Mouse (Mus musculus): ENCODE measurements at regions not wholly inside any gene's neighbourhood (a gene's known extent, or its start where the extent isn't known, plus 50 kb on each side); places are given as distances from the start of the nearest gene placed in this dataset.

DNA sequence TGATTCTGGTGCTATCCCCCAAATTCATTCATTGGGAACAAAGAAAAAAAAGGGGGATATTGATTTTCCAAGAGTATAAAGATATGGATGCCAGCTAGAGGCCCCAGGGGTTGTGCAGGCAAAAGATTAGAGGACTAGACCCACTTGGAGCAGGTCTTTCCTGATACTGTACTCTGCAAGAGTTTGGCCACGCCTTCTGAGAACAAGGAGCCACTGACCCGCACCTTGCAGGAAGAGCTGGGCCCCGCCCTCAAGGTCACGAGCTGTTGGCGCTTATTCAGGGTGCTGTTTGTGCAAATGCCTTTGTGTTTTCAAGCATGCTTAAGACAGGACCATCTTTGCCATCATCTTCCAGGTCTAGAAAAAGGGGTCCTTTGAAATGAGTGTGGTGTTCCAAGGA is 54.5 kb upstream of the Slc7a1 start:
- no peak for DNase-seq

DNA sequence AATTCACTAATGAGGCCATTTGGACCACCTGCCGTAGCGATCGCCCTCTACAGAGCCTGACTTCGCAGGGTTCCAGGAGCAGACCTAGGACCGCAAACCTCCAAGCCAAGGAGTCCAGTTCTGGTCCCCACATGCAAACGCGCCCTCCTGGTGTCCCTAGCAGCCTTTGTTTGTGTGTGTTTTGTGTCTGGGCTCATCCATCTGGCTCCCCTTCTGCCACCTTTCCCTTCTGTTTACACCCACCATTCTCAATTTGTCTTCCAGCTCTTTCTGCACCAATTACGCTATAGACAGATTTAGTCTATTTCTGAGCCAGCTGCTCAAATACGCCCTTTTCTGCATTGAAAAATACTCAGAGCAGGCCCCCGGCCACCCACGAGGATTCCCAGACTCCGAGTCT is 54.1 kb upstream of the Slc7a1 start:
- DNase-seq = peak; percentile 49

DNA sequence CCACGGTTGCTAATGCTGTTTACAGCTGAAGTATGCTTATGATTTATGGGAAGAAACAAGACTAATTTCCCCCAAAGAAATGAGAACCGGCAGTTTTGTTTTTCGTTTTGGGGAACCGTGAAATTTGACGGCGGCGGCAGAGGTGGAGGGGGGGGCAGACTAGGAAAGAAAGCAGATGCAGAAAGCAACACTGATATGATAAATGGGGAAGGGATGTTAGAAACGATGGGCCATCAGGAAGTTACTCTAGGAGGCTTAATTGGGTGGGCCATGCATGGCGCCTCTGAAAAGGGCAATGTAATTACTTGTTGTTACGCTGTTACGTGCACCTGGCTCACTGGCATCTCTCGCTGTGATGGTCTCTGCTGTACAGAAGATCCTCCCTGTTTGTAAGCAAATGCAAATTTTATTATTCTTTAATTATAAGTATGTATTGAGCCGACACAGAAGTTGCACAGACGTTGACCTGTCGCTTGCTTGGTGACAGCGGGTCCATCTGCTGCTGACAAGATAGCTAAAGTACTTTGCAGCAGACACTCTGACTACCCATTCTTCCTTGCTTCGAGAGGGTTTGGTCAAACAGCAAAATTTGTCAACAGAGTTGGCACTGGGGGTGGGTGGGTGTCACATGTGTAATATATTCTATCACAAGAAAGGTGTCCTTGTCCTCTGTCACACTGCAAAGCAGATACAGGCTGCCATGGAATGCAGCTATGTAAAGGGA is 53.4 kb upstream of the Slc7a1 start:
- no peak for DNase-seq

DNA sequence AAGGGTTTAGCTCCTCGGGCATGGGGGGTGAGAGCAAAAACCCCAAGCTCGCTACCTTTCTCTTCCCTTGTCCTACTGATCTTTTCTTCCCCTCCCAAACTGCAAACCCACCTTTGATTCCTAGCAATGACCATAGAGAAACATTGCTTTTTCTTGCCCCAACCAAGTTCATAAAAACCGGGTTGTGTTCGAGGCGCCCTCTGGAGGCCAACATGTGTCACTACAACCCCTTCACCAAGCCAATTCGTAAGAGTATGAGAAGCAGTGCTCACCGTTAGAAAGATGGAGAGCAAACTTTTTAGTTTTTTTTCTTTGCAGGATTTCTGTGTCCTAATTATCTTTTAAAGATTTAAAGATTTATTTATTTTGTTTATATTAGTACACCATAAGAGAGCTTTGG is 52.1 kb upstream of the Slc7a1 start:
- peak; percentile 34 for DNase-seq

DNA sequence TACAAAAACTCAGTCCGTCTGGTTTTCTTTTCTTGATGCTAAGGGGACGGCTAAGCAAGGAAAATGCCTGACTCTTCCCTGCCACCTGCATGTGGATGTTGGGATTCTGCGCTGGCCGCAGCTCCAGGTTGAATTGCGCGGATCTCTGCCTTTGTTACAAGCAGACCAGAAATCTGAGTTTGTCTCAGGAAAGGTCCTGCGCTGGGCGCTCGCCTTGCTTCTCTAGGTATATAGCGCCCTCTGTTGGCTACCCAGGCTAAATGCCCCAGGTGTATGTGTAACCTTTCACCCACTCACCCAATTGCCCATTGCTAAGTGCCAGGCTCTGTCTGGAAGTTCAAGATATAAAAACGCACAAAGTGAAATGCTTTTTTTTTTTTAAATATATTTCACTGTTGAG is 51.2 kb upstream of the Slc7a1 start:
- peak; percentile 30 for DNase-seq
